Mouse (Mus musculus) heart, adult 2 months (tissue): ENCODE measurements at regions not wholly inside any gene's neighbourhood (a gene's known extent, or its start where the extent isn't known, plus 50 kb on each side); places are given as distances from the start of the nearest gene placed in this dataset.

Source experiments
- CTCF ChIP-seq: fragments of 200-600 bp; IDR thresholded peaks from 2 replicates; pipeline ENCODE4 v1.8.1; 2022; ENCODE audit warnings: antibody characterized with exemption, mild to moderate bottlenecking, moderate library complexity
- POLR2A ChIP-seq: fragments of 200-500 bp; IDR thresholded peaks from 2 replicates; pipeline ENCODE4 v1.6.1; 2011; ENCODE audit warnings: mild to moderate bottlenecking, low read depth, low read length, control low read depth; ENCODE audit not compliant: insufficient read depth

DNA sequence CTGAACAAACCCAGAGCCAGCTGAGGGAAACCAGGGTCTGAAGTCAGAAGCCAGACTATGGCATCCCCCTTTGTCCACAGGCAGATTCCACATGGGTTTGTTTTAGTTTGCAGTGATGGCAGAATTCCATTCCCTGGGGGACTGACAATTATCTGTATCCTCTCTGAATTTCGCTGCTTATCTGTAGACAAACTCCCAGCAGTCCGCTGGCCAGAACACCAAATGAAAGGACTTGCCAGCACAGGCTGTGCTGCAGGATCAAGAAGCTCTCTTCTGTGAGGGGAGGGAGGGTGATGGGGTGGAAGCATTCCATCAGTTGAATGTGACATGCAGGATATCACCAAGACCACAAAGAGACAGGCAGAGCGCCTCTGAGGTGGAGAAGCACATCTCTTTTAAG, 233.8 kb downstream of the Ankrd16 start:
- TF ChIP-seq POLR2A (no peak), CTCF (no peak)
